Mouse (Mus musculus): ENCODE data around the gene Fam71a. TPM values are rescaled to one million over a fixed set of nuclear protein-coding genes. Genes with fewer than 3 reads are reported as not detected.
A peak's percentile ranks its signal among the peaks of the same experiment; 100 is the strongest.

The Fam71a gene
- polyA plus RNA-seq, 1 experiment from 2014 or later, result not detected

DNA sequence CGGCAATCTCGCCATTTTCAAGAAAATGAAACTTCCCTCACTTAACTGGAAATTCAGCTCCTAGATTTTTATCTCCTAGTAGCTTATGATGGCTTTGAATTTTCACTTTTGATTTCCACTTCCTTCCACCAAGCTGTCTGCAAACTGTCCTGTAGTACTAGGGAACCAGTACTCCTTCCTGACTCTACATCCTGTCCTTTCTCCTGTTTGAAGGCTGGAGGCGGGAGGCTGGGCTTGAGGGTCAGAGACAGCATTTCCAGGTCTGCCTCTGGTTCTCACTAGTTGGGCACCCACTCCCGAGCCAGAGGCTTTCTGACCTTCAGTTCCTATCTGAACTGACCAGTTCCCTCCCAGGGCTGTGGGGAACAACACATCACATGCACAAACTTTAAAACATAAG lies 15.8 kb upstream of the Fam71a start:
- Histone ChIP-seq H3K27ac (replicated peaks in 1 of 2; ENCODE audit: control insufficient read depth in 1 of 2, insufficient read depth in 1 of 2, low read depth in 2 of 2, low read length in 2 of 2) (no peak overlapping the region), H3K4me1 (ENCODE audit: control insufficient read depth in 2 of 2, insufficient read depth in 2 of 2, low read length in 2 of 2) (peaks cover 35 to 51% of the 10 kb centered on the region in 2 experiments), H3K9ac (ENCODE audit: low read length) (no peak overlapping the region), H3K4me3 (ENCODE audit: control insufficient read depth in 1 of 2, insufficient read depth in 1 of 2, low read depth in 1 of 2, low read length in 2 of 2) (no peak overlapping the region), H3K36me3 (ENCODE audit: control insufficient read depth, insufficient read depth, low read length) (peaks cover 20% of the 10 kb centered on the region), H3K4me2 (ENCODE audit: low read length) (peak overlapping the region; percentile 94), H3K27me3 (ENCODE audit: control insufficient read depth, insufficient read depth, low read length) (peaks cover 9% of the 10 kb centered on the region; the same call in 1 of the 2 replicates), H3K9me3 (ENCODE audit: control insufficient read depth, low read length) (no peaks in the 10 kb centered on the region)
- no peak for ATAC-seq (ENCODE audit: insufficient number of reproducible peaks, insufficient read depth, low FRiP score, low read depth)
- 59% methylated on average over 4 of the region's 4 CpGs for WGBS

DNA sequence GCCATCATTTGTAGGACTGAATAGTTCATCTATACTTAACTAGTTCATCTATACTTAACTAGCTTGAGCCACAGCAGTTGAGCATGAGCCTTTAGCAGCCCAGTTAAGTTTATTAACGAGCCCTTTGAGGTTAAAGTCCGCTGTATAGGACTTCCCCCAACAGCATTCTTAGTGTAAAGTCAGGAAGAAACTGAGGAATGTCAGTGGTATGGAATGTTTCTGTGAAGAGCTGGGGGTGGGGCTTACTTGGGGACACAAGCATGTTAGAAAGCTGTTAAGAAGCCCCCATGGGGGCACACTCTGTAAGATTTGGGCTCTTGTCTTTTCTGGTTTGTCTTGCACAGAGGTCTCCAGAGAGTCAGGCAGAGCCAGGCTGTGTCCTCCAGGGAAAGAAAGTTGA lies 15.2 kb upstream of the Fam71a start:
- H3K36me3 ChIP-seq (ENCODE audit: control insufficient read depth, insufficient read depth, low read length), result peaks cover 26% of the 10 kb centered on the region
- peaks cover 30 to 46% of the 10 kb centered on the region in 2 experiments for H3K4me1 ChIP-seq (ENCODE audit: control insufficient read depth in 2 of 2, insufficient read depth in 2 of 2, low read length in 2 of 2)
- WGBS, result 32% methylated on average over 2 of the region's 2 CpGs
- H3K9ac ChIP-seq (ENCODE audit: low read length), result peak overlapping the region; percentile 12; the same call in 1 of the 2 replicates
- H3K27me3 ChIP-seq (ENCODE audit: control insufficient read depth, insufficient read depth, low read length), result peaks cover 5% of the 10 kb centered on the region; the same call in 1 of the 2 replicates
- no peak overlapping the region for H3K27ac ChIP-seq (replicated peaks in 1 of 2; ENCODE audit: control insufficient read depth in 1 of 2, insufficient read depth in 1 of 2, low read depth in 2 of 2, low read length in 2 of 2)
- no peak for ATAC-seq (ENCODE audit: insufficient number of reproducible peaks, insufficient read depth, low FRiP score, low read depth)
- no peaks in the 10 kb centered on the region for H3K9me3 ChIP-seq (ENCODE audit: control insufficient read depth, low read length)
- H3K4me2 ChIP-seq (ENCODE audit: low read length), result peak overlapping the region; percentile 35
- H3K4me3 ChIP-seq (ENCODE audit: control insufficient read depth in 1 of 2, insufficient read depth in 1 of 2, low read depth in 1 of 2, low read length in 2 of 2), result no peak overlapping the region

DNA sequence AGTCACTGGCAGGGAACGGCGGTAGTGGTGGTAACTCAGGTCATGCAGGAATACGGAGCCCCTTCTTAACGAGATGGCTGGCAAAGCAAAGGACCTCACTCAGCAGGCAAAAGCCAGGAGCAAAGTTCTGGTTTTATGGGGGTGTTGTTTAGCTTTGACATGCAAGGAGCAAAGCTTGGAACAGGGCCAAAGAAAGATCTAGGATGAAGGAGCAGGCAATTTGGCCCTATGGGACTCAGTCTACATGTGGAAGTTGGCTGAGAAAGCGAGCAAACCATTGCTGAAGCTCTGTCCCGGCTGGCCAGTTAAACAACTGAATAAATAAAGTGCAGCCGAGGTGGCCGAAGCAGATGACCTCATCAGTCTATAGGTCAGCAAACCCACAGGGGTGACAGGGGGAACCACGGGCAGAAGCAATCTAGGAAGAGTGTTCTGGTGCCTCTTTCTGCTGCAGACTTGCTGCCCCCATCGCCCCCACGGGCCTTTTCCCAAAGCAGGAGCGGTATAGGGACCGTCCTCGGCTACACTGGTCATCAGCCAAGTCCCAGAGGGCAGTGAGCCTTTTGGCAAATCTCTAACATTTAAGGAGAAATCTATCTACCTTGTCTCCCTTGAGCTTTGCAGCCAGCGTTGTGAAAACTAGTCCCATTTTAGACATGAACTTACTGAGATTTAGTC lies 14.0 kb upstream of the Fam71a start:
- Histone ChIP-seq H3K36me3 (ENCODE audit: control insufficient read depth, insufficient read depth, low read length) (peaks cover 36% of the 10 kb centered on the region), H3K27ac (replicated peaks in 1 of 2; ENCODE audit: control insufficient read depth in 1 of 2, insufficient read depth in 1 of 2, low read depth in 2 of 2, low read length in 2 of 2) (no peak overlapping the region), H3K4me3 (ENCODE audit: control insufficient read depth in 1 of 2, insufficient read depth in 1 of 2, low read depth in 1 of 2, low read length in 2 of 2) (no peak overlapping the region), H3K4me1 (ENCODE audit: control insufficient read depth in 2 of 2, insufficient read depth in 2 of 2, low read length in 2 of 2) (peaks cover 18 to 35% of the 10 kb centered on the region in 2 experiments), H3K4me2 (ENCODE audit: low read length) (0 out of 2 replicates have a peak overlapping the region, but pooled peaks have one; percentile 20), H3K9ac (ENCODE audit: low read length) (no peak overlapping the region), H3K9me3 (ENCODE audit: control insufficient read depth, low read length) (no peaks in the 10 kb centered on the region), H3K27me3 (ENCODE audit: control insufficient read depth, insufficient read depth, low read length) (no peaks in the 10 kb centered on the region)
- 53% methylated on average over 15 of the region's 15 CpGs for WGBS
- no peak for ATAC-seq (ENCODE audit: insufficient number of reproducible peaks, insufficient read depth, low FRiP score, low read depth)

DNA sequence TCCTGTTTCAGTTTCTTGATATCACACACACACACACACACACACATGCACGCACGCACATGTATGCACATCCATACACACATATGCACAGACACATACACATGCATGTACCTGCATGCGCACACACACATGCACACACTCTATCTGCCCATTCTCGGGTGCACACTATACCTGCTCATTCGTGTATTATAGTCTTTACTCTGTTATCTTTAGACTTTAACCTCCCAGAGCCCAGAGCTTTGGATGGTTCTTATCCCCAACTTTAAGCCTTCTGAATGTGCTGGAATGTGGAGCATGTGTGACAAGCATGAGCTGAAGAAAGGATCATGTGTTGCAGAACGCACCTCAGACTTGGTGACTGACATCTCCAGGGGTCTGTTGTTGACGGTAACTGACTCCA lies 12.3 kb upstream of the Fam71a start:
- H3K4me3 ChIP-seq (ENCODE audit: control insufficient read depth in 1 of 2, insufficient read depth in 1 of 2, low read depth in 1 of 2, low read length in 2 of 2), result no peak overlapping the region
- no peaks in the 10 kb centered on the region for H3K9me3 ChIP-seq (ENCODE audit: control insufficient read depth, low read length)
- H3K27me3 ChIP-seq (ENCODE audit: control insufficient read depth, insufficient read depth, low read length), result no peaks in the 10 kb centered on the region
- ATAC-seq (ENCODE audit: insufficient number of reproducible peaks, insufficient read depth, low FRiP score, low read depth), result no peak
- peaks cover 18 to 33% of the 10 kb centered on the region in 2 experiments for H3K4me1 ChIP-seq (ENCODE audit: control insufficient read depth in 2 of 2, insufficient read depth in 2 of 2, low read length in 2 of 2)
- H3K27ac ChIP-seq (replicated peaks in 1 of 2; ENCODE audit: control insufficient read depth in 1 of 2, insufficient read depth in 1 of 2, low read depth in 2 of 2, low read length in 2 of 2), result no peak overlapping the region
- 59% methylated on average over 7 of the region's 7 CpGs for WGBS
- H3K4me2 ChIP-seq (ENCODE audit: low read length), result no peak overlapping the region
- H3K36me3 ChIP-seq (ENCODE audit: control insufficient read depth, insufficient read depth, low read length), result peaks cover 52% of the 10 kb centered on the region
- no peak overlapping the region for H3K9ac ChIP-seq (ENCODE audit: low read length)

DNA sequence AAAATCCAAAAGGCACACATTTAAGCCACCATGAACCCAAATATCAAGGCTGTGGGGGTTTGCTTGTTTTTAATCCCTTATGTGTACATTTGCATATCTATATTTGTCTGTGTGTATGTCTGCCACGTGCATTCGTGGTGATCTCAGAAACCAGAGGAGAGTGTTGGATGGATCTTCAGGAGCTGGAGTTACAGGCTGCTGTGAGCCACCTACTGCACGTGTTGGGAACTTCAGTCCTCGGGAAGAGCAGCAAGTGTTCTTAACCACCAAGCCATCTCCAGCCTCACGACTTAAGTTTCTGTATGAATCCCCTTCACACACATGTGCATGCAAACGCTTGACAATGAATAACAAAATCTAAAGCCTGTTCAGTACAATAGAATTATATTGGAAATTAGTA lies 7.9 kb upstream of the Fam71a start:
- Histone ChIP-seq H3K4me1 (ENCODE audit: control insufficient read depth in 2 of 2, insufficient read depth in 2 of 2, low read length in 2 of 2) (no peaks in the 10 kb centered on the region; a peak in 1 of 4 replicates), H3K4me2 (ENCODE audit: low read length) (no peak overlapping the region), H3K4me3 (ENCODE audit: control insufficient read depth in 1 of 2, insufficient read depth in 1 of 2, low read depth in 1 of 2, low read length in 2 of 2) (no peak overlapping the region), H3K9ac (ENCODE audit: low read length) (no peak overlapping the region), H3K27me3 (ENCODE audit: control insufficient read depth, insufficient read depth, low read length) (no peaks in the 10 kb centered on the region), H3K9me3 (ENCODE audit: control insufficient read depth, low read length) (no peaks in the 10 kb centered on the region), H3K27ac (replicated peaks in 1 of 2; ENCODE audit: control insufficient read depth in 1 of 2, insufficient read depth in 1 of 2, low read depth in 2 of 2, low read length in 2 of 2) (no peak overlapping the region), H3K36me3 (ENCODE audit: control insufficient read depth, insufficient read depth, low read length) (peaks cover 79% of the 10 kb centered on the region)
- WGBS, result 11% methylated on average over 6 of the region's 6 CpGs
- ATAC-seq (ENCODE audit: insufficient number of reproducible peaks, insufficient read depth, low FRiP score, low read depth), result no peak

DNA sequence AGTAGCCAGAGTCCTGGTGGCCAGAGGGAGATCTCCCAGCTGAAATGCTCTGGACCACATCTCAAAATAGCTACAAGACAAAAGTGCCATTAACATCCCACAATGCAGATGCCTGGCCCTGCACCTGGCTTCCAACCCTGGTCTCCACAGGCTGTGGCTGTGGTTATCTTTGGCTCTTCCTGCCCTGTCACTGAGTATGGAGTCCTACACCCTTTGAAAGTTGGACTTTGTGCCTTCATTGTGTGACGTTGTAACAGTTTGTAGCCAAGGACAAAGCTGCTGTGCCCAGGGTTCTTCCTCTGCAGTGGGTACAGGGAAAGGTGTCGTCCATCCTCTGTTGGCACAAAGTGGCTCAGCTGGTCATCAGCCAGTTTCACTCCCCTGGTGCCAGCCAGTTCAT lies 5.8 kb upstream of the Fam71a start:
- peaks cover 60% of the 10 kb centered on the region for H3K36me3 ChIP-seq (ENCODE audit: control insufficient read depth, insufficient read depth, low read length)
- H3K27ac ChIP-seq (replicated peaks in 1 of 2; ENCODE audit: control insufficient read depth in 1 of 2, insufficient read depth in 1 of 2, low read depth in 2 of 2, low read length in 2 of 2), result no peak overlapping the region
- no peak overlapping the region for H3K4me3 ChIP-seq (ENCODE audit: control insufficient read depth in 1 of 2, insufficient read depth in 1 of 2, low read depth in 1 of 2, low read length in 2 of 2)
- H3K4me1 ChIP-seq (ENCODE audit: control insufficient read depth in 2 of 2, insufficient read depth in 2 of 2, low read length in 2 of 2), result no peaks in the 10 kb centered on the region
- no peak for ATAC-seq (ENCODE audit: insufficient number of reproducible peaks, insufficient read depth, low FRiP score, low read depth)
- no peak overlapping the region for H3K9ac ChIP-seq (ENCODE audit: low read length)
- H3K27me3 ChIP-seq (ENCODE audit: control insufficient read depth, insufficient read depth, low read length), result no peaks in the 10 kb centered on the region
- 81% methylated on average over 2 of the region's 2 CpGs for WGBS
- H3K4me2 ChIP-seq (ENCODE audit: low read length), result no peak overlapping the region
- no peaks in the 10 kb centered on the region for H3K9me3 ChIP-seq (ENCODE audit: control insufficient read depth, low read length)

DNA sequence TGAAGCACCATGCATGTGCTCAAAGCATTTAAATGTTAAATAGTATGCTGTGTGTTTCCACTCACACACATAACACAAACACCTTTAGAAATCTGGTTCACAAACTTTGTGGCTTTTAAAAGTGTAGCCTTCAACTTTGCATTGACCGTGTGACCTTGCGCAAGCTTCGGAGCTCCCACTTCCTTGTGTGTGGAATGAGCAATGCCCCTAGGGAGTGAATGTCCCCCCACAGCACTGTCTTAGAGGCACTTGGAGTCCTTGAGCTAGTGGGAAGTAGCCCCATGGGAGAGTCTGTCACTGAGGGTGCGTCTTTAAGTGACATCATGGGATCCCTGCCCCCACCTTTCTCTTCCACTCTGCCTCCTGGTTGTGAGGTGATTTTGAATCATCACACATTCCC lies 1.6 kb upstream of the Fam71a start:
- Histone ChIP-seq H3K36me3 (ENCODE audit: control insufficient read depth, insufficient read depth, low read length) (peaks cover 21% of the 10 kb centered on the region), H3K4me2 (ENCODE audit: low read length) (no peak overlapping the region), H3K4me3 (ENCODE audit: control insufficient read depth in 1 of 2, insufficient read depth in 1 of 2, low read depth in 1 of 2, low read length in 2 of 2) (no peak overlapping the region), H3K4me1 (ENCODE audit: control insufficient read depth in 2 of 2, insufficient read depth in 2 of 2, low read length in 2 of 2) (no peaks in the 10 kb centered on the region), H3K27ac (replicated peaks in 1 of 2; ENCODE audit: control insufficient read depth in 1 of 2, insufficient read depth in 1 of 2, low read depth in 2 of 2, low read length in 2 of 2) (no peak overlapping the region), H3K9me3 (ENCODE audit: control insufficient read depth, low read length) (no peaks in the 10 kb centered on the region), H3K9ac (ENCODE audit: low read length) (no peak overlapping the region), H3K27me3 (ENCODE audit: control insufficient read depth, insufficient read depth, low read length) (no peaks in the 10 kb centered on the region)
- WGBS, result 69% methylated on average over 4 of the region's 4 CpGs
- ATAC-seq (ENCODE audit: insufficient number of reproducible peaks, insufficient read depth, low FRiP score, low read depth), result no peak

DNA sequence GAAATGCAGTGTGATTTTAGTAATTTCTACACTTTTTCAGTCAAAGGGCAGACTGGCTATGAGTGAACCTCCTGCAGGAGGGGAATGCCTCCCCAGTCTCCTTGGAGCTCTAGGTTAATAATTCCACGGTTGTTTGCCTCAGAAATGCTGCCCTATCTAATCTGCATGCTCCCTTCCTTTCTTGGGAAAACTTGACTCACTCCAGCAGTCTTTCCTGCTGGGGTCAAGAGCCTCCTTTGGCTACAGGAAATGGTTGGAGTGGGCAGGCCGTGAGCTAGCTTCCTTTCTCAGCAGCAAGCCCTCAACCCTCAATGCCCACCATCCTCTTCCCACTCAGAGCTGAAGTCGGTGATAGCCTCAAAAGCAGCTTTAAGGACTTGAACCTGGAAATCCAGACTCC lies 10.3 kb downstream of the Fam71a start:
- Histone ChIP-seq H3K4me2 (ENCODE audit: low read length) (no peak overlapping the region), H3K27ac (replicated peaks in 1 of 2; ENCODE audit: control insufficient read depth in 1 of 2, insufficient read depth in 1 of 2, low read depth in 2 of 2, low read length in 2 of 2) (peak overlapping the region; percentile 59 to 82), H3K4me1 (ENCODE audit: control insufficient read depth in 2 of 2, insufficient read depth in 2 of 2, low read length in 2 of 2) (peaks cover 6% of the 10 kb centered on the region in 2 experiments; a peak in 3 of 4 replicates), H3K36me3 (ENCODE audit: control insufficient read depth, insufficient read depth, low read length) (no peaks in the 10 kb centered on the region), H3K9me3 (ENCODE audit: control insufficient read depth, low read length) (peaks cover 15% of the 10 kb centered on the region), H3K9ac (ENCODE audit: low read length) (no peak overlapping the region), H3K4me3 (ENCODE audit: control insufficient read depth in 1 of 2, insufficient read depth in 1 of 2, low read depth in 1 of 2, low read length in 2 of 2) (no peak overlapping the region), H3K27me3 (ENCODE audit: control insufficient read depth, insufficient read depth, low read length) (no peaks in the 10 kb centered on the region)
- WGBS, result 26% methylated on average over 3 of the region's 3 CpGs
- peak; percentile 41; the same call in 1 of the 2 replicates for ATAC-seq (ENCODE audit: insufficient number of reproducible peaks, insufficient read depth, low FRiP score, low read depth)

All from heart, embryonic 14.5 days (tissue).